Mouse (Mus musculus): ENCODE measurements around the gene Hormad2. TPM values are rescaled to one million over a fixed set of nuclear protein-coding genes. Genes with fewer than 3 reads are reported as not detected.

Hormad2 gene
- polyA plus RNA-seq, 1 experiment from 2014 or later: 0.20 TPM

GRCm38 (mm10) chr11:4328188-4328587, 112.7 kb downstream of the Hormad2 start:
- no peak overlapping the region for H3K27ac ChIP-seq (ENCODE audit: low read length)
- 65% methylated on average over 3 of the region's 3 CpGs for WGBS

GRCm38 (mm10) chr11:4323481-4323880, 117.4 kb downstream of the Hormad2 start:
- H3K4me1 ChIP-seq (ENCODE audit: control insufficient read depth, insufficient read depth, low read length): no peaks in the 10 kb centered on the region
- no peak overlapping the region for H3K4me3 ChIP-seq (ENCODE audit: low read depth, low read length)
- no peak overlapping the region for H3K4me2 ChIP-seq (replicated peaks; ENCODE audit: low read depth, low read length)
- no peak for ATAC-seq (ENCODE audit: insufficient number of reproducible peaks, insufficient read depth, low FRiP score, low read depth)
- no peaks in the 10 kb centered on the region for H3K36me3 ChIP-seq (ENCODE audit: control insufficient read depth, insufficient read depth, low read length)
- no peaks in the 10 kb centered on the region for H3K9me3 ChIP-seq (ENCODE audit: control insufficient read depth, low read depth, low read length)
- no peak overlapping the region for H3K27ac ChIP-seq (ENCODE audit: low read length)
- 69% methylated on average over 11 of the region's 11 CpGs for WGBS
- no peaks in the 10 kb centered on the region for H3K27me3 ChIP-seq (ENCODE audit: control insufficient read depth, insufficient read depth, low read length)
- H3K9ac ChIP-seq (replicated peaks; ENCODE audit: low read depth, low read length): no peak overlapping the region

More at GRCm38 (mm10) chr11:4328188-4328587, 112.7 kb downstream of the Hormad2 start:
- Histone ChIP-seq H3K9ac (replicated peaks; ENCODE audit: low read depth, low read length) (no peak overlapping the region), H3K36me3 (ENCODE audit: control insufficient read depth, insufficient read depth, low read length) (no peaks in the 10 kb centered on the region), H3K4me3 (ENCODE audit: low read depth, low read length) (no peak overlapping the region), H3K9me3 (ENCODE audit: control insufficient read depth, low read depth, low read length) (no peaks in the 10 kb centered on the region), H3K4me2 (replicated peaks; ENCODE audit: low read depth, low read length) (no peak overlapping the region), H3K4me1 (ENCODE audit: control insufficient read depth, insufficient read depth, low read length) (no peaks in the 10 kb centered on the region), H3K27me3 (ENCODE audit: control insufficient read depth, insufficient read depth, low read length) (no peaks in the 10 kb centered on the region)
- no peak for ATAC-seq (ENCODE audit: insufficient number of reproducible peaks, insufficient read depth, low FRiP score, low read depth)

- Histone ChIP-seq H3K4me2 (replicated peaks; ENCODE audit: low read depth, low read length) (no peak overlapping the region), H3K4me3 (ENCODE audit: low read depth, low read length) (no peak overlapping the region), H3K27ac (ENCODE audit: low read length) (no peak overlapping the region), H3K27me3 (ENCODE audit: control insufficient read depth, insufficient read depth, low read length) (no peaks in the 10 kb centered on the region), H3K36me3 (ENCODE audit: control insufficient read depth, insufficient read depth, low read length) (no peaks in the 10 kb centered on the region), H3K9ac (replicated peaks; ENCODE audit: low read depth, low read length) (no peak overlapping the region), H3K9me3 (ENCODE audit: control insufficient read depth, low read depth, low read length) (no peaks in the 10 kb centered on the region), H3K4me1 (ENCODE audit: control insufficient read depth, insufficient read depth, low read length) (no peaks in the 10 kb centered on the region)
- 33% methylated on average over 6 of the region's 6 CpGs for WGBS
- no peak for ATAC-seq (ENCODE audit: insufficient number of reproducible peaks, insufficient read depth, low FRiP score, low read depth)
These were observed 118.0 kb downstream of the Hormad2 start for GRCm38 (mm10) chr11:4322943-4323342.

- no peak overlapping the region for H3K9ac ChIP-seq (replicated peaks; ENCODE audit: low read depth, low read length)
- H3K9me3 ChIP-seq (ENCODE audit: control insufficient read depth, low read depth, low read length): no peaks in the 10 kb centered on the region
- H3K4me2 ChIP-seq (replicated peaks; ENCODE audit: low read depth, low read length): no peak overlapping the region
- no peak overlapping the region for H3K27ac ChIP-seq (ENCODE audit: low read length)
- H3K4me1 ChIP-seq (ENCODE audit: control insufficient read depth, insufficient read depth, low read length): no peaks in the 10 kb centered on the region
- H3K4me3 ChIP-seq (ENCODE audit: low read depth, low read length): no peak overlapping the region
- ATAC-seq (ENCODE audit: insufficient number of reproducible peaks, insufficient read depth, low FRiP score, low read depth): no peak
- H3K27me3 ChIP-seq (ENCODE audit: control insufficient read depth, insufficient read depth, low read length): no peaks in the 10 kb centered on the region
- H3K36me3 ChIP-seq (ENCODE audit: control insufficient read depth, insufficient read depth, low read length): no peaks in the 10 kb centered on the region
- 45% methylated on average over 4 of the region's 4 CpGs for WGBS
These were observed 120.0 kb downstream of the Hormad2 start for GRCm38 (mm10) chr11:4320876-4321275.

- ATAC-seq (ENCODE audit: insufficient number of reproducible peaks, insufficient read depth, low FRiP score, low read depth): no peak
- Histone ChIP-seq H3K9me3 (ENCODE audit: control insufficient read depth, low read depth, low read length) (no peaks in the 10 kb centered on the region), H3K27ac (ENCODE audit: low read length) (no peak overlapping the region), H3K36me3 (ENCODE audit: control insufficient read depth, insufficient read depth, low read length) (no peaks in the 10 kb centered on the region), H3K9ac (replicated peaks; ENCODE audit: low read depth, low read length) (no peak overlapping the region), H3K27me3 (ENCODE audit: control insufficient read depth, insufficient read depth, low read length) (no peaks in the 10 kb centered on the region), H3K4me1 (ENCODE audit: control insufficient read depth, insufficient read depth, low read length) (no peaks in the 10 kb centered on the region), H3K4me2 (replicated peaks; ENCODE audit: low read depth, low read length) (no peak overlapping the region), H3K4me3 (ENCODE audit: low read depth, low read length) (no peak overlapping the region)
- WGBS: 78% methylated on average over 14 of the region's 14 CpGs
These were observed 121.5 kb downstream of the Hormad2 start for GRCm38 (mm10) chr11:4319212-4319955.

- H3K4me1 ChIP-seq (ENCODE audit: control insufficient read depth, insufficient read depth, low read length): no peaks in the 10 kb centered on the region
- WGBS: 57% methylated on average over 3 of the region's 3 CpGs
- no peaks in the 10 kb centered on the region for H3K27me3 ChIP-seq (ENCODE audit: control insufficient read depth, insufficient read depth, low read length)
- no peaks in the 10 kb centered on the region for H3K36me3 ChIP-seq (ENCODE audit: control insufficient read depth, insufficient read depth, low read length)
- no peak overlapping the region for H3K4me3 ChIP-seq (ENCODE audit: low read depth, low read length)
- no peaks in the 10 kb centered on the region for H3K9me3 ChIP-seq (ENCODE audit: control insufficient read depth, low read depth, low read length)
- no peak overlapping the region for H3K4me2 ChIP-seq (replicated peaks; ENCODE audit: low read depth, low read length)
- H3K9ac ChIP-seq (replicated peaks; ENCODE audit: low read depth, low read length): no peak overlapping the region
- no peak overlapping the region for H3K27ac ChIP-seq (ENCODE audit: low read length)
- no peak for ATAC-seq (ENCODE audit: insufficient number of reproducible peaks, insufficient read depth, low FRiP score, low read depth)
These were observed 122.9 kb downstream of the Hormad2 start for GRCm38 (mm10) chr11:4318011-4318410.

- Histone ChIP-seq H3K9ac (replicated peaks; ENCODE audit: low read depth, low read length) (no peak overlapping the region), H3K27me3 (ENCODE audit: control insufficient read depth, insufficient read depth, low read length) (no peaks in the 10 kb centered on the region), H3K4me1 (ENCODE audit: control insufficient read depth, insufficient read depth, low read length) (no peaks in the 10 kb centered on the region), H3K27ac (ENCODE audit: low read length) (no peak overlapping the region), H3K36me3 (ENCODE audit: control insufficient read depth, insufficient read depth, low read length) (no peaks in the 10 kb centered on the region), H3K4me3 (ENCODE audit: low read depth, low read length) (no peak overlapping the region), H3K9me3 (ENCODE audit: control insufficient read depth, low read depth, low read length) (no peaks in the 10 kb centered on the region), H3K4me2 (replicated peaks; ENCODE audit: low read depth, low read length) (no peak overlapping the region)
- 32% methylated on average over 5 of the region's 5 CpGs for WGBS
- ATAC-seq (ENCODE audit: insufficient number of reproducible peaks, insufficient read depth, low FRiP score, low read depth): no peak
These were observed 123.6 kb downstream of the Hormad2 start for GRCm38 (mm10) chr11:4317287-4317686.

GRCm38 (mm10) chr11:4312180-4312579, 128.7 kb downstream of the Hormad2 start:
- H3K9me3 ChIP-seq (ENCODE audit: control insufficient read depth, low read depth, low read length): no peaks in the 10 kb centered on the region
- no peak overlapping the region for H3K9ac ChIP-seq (replicated peaks; ENCODE audit: low read depth, low read length)
- 78% methylated on average over 4 of the region's 4 CpGs for WGBS
- peaks cover 7% of the 10 kb centered on the region for H3K4me1 ChIP-seq (ENCODE audit: control insufficient read depth, insufficient read depth, low read length)
- no peak overlapping the region for H3K4me3 ChIP-seq (ENCODE audit: low read depth, low read length)
- H3K27ac ChIP-seq (ENCODE audit: low read length): no peak overlapping the region
- no peak for ATAC-seq (ENCODE audit: insufficient number of reproducible peaks, insufficient read depth, low FRiP score, low read depth)
- no peaks in the 10 kb centered on the region for H3K36me3 ChIP-seq (ENCODE audit: control insufficient read depth, insufficient read depth, low read length)
- H3K27me3 ChIP-seq (ENCODE audit: control insufficient read depth, insufficient read depth, low read length): no peaks in the 10 kb centered on the region
- H3K4me2 ChIP-seq (replicated peaks; ENCODE audit: low read depth, low read length): no peak overlapping the region

- H3K4me2 ChIP-seq (replicated peaks; ENCODE audit: low read depth, low read length): no peak overlapping the region
- H3K27ac ChIP-seq (ENCODE audit: low read length): no peak overlapping the region
These were observed 130.6 kb downstream of the Hormad2 start for GRCm38 (mm10) chr11:4310324-4310723.

More at GRCm38 (mm10) chr11:4310324-4310723, 130.6 kb downstream of the Hormad2 start:
- no peaks in the 10 kb centered on the region for H3K27me3 ChIP-seq (ENCODE audit: control insufficient read depth, insufficient read depth, low read length)
- peaks cover 7% of the 10 kb centered on the region for H3K4me1 ChIP-seq (ENCODE audit: control insufficient read depth, insufficient read depth, low read length)
- ATAC-seq (ENCODE audit: insufficient number of reproducible peaks, insufficient read depth, low FRiP score, low read depth): no peak
- no peak overlapping the region for H3K9ac ChIP-seq (replicated peaks; ENCODE audit: low read depth, low read length)
- H3K4me3 ChIP-seq (ENCODE audit: low read depth, low read length): no peak overlapping the region
- no peaks in the 10 kb centered on the region for H3K36me3 ChIP-seq (ENCODE audit: control insufficient read depth, insufficient read depth, low read length)
- 94% methylated on average over 4 of the region's 4 CpGs for WGBS
- H3K9me3 ChIP-seq (ENCODE audit: control insufficient read depth, low read depth, low read length): no peaks in the 10 kb centered on the region
